Mouse (Mus musculus) testis, adult 2 months (tissue): ENCODE data around the gene Lmna. TPM values are rescaled to one million over a fixed set of nuclear protein-coding genes. Genes with fewer than 3 reads are reported as not detected.

Experiments
- H3K27ac ChIP-seq: fragments of 200-500 bp; 2 replicates; pipeline ENCODE4 v1.5.1; 2012; ENCODE audit warnings: low read depth, low read length; ENCODE audit not compliant: control insufficient read depth, insufficient read depth
- H3K27me3 ChIP-seq: fragments of 200-500 bp; 2 replicates; pipeline ENCODE4 v1.6.1; 2012; ENCODE audit warnings: mild to moderate bottlenecking, low read length, moderate library complexity; ENCODE audit not compliant: control insufficient read depth, insufficient read depth
- H3K36me3 ChIP-seq: fragments of 200-500 bp; 2 replicates; pipeline ENCODE4 v1.6.1; 2012; ENCODE audit warnings: mild to moderate bottlenecking, low read length; ENCODE audit not compliant: control insufficient read depth, insufficient read depth
- H3K4me1 ChIP-seq: fragments of 200-500 bp; 2 replicates; pipeline ENCODE4 v1.6.1; 2012; ENCODE audit warnings: low read length; ENCODE audit not compliant: control insufficient read depth, insufficient read depth
- H3K4me3 ChIP-seq: fragments of 200-500 bp; 2 replicates; pipeline ENCODE4 v1.5.1; 2012; ENCODE audit warnings: low read depth, mild to moderate bottlenecking, low read length, moderate library complexity, mixed read lengths; ENCODE audit not compliant: control insufficient read depth
- CTCF ChIP-seq: fragments of 200-500 bp; IDR thresholded peaks from 2 replicates; pipeline ENCODE4 v1.5.1; 2012; ENCODE audit warnings: low read depth, mild to moderate bottlenecking, inconsistent platforms, low read length, moderate library complexity; ENCODE audit not compliant: control insufficient read depth, insufficient read depth, insufficient replicate concordance
- POLR2A ChIP-seq: fragments of 200-500 bp; IDR thresholded peaks from 2 replicates; pipeline ENCODE4 v1.6.1; 2012; ENCODE audit warnings: low read depth, mild to moderate bottlenecking, inconsistent platforms, low read length, moderate library complexity; ENCODE audit not compliant: control insufficient read depth
- polyA plus RNA-seq: library from polyadenylated mRNA; depleted of rRNA; stranded (reverse); fragments of >200 nt; gene quantifications from 2 replicates; pipeline ENCODE4 v1.2.3, GENCODE M21; 2012

Lmna gene
- polyA plus RNA-seq, 1 experiment = 14.4 TPM

GRCm38 (mm10) chr3:88502641-88503504 is 6.9 kb downstream of the Lmna start:
- Histone ChIP-seq H3K4me3 (peak overlapping the region; percentile 60), H3K27me3 (no peaks in the 10 kb centered on the region), H3K36me3 (no peaks in the 10 kb centered on the region), H3K27ac (peak overlapping the region; percentile 23; the same call in 1 of the 2 replicates), H3K4me1 (peaks cover 18% of the 10 kb centered on the region)
- peak; percentile 69; the same call in 1 of the 2 replicates for TF ChIP-seq POLR2A
- TF ChIP-seq CTCF = no peak

DNA sequence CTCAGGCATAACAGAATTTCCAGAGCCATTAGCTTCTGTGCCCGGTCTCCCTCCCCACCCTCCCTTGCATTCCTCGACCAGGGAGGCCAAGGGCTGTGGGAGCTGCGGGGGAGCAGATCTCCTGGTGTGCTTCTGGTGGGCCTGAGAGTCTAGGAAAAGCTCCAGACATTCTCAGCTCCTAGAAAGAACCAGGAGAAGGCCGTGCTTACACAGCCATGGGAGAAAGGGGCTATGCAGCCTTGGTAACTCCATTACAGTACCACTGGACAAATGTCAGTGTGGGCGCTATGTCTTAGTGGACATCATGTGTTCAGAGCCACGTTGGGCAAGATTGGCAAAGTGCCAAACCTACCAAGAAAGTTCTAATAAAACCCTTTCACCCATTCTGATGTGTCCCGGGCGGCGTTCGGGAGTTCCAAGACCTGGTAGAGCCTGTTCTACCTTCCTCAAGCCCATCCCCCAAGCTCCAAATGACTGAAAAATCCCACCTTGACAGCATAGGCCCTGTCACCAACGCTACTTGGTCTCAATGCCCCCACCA is 7.7 kb downstream of the Lmna start:
- peak overlapping the region; percentile 60 for H3K4me3 ChIP-seq
- H3K36me3 ChIP-seq = no peaks in the 10 kb centered on the region
- no peak for TF ChIP-seq POLR2A
- no peak for TF ChIP-seq CTCF
- H3K27ac ChIP-seq = peak overlapping the region; percentile 26; the same call in 1 of the 2 replicates
- H3K4me1 ChIP-seq = peaks cover 18% of the 10 kb centered on the region
- no peaks in the 10 kb centered on the region for H3K27me3 ChIP-seq

GRCm38 (mm10) chr3:88501366-88502030 is 8.3 kb downstream of the Lmna start:
- H3K27ac ChIP-seq = no peak overlapping the region
- peaks cover 18% of the 10 kb centered on the region for H3K4me1 ChIP-seq
- H3K4me3 ChIP-seq = no peak overlapping the region
- TF ChIP-seq CTCF (no peak), POLR2A (no peak)
- H3K36me3 ChIP-seq = no peaks in the 10 kb centered on the region
- H3K27me3 ChIP-seq = no peaks in the 10 kb centered on the region

DNA sequence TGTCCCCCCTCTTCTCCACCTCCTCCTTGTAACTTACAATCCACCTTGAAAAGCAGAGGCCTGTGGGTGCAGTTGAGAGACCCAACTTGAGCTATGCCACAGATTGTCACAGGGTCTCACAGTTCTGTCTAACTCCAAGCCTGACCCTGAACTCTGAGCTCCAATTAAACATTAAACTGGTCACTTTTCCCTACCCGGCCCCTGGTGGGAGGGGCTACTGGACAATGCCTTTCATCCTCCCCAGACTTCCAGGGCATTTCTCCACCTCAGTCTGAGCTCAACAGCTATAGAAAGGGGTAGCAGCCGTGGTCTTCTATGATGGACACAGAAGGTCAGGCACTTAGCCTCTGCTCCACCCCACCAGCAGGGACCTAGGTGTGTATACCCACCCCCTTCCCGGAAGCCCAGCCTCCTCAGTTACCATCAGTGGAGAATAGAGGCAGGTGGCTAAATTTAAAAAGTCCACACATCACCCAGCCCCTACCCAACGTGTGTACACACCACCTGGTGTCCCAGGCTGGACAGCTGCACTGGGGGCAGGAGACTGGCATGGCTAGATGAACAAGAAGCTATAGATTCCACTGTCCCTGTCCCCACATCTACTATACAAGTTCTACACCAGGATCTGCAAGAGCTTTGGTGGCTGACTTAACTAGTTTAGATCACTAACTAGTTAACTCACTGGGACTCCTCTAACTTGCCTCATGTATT is 8.9 kb downstream of the Lmna start:
- Histone ChIP-seq H3K4me3 (no peak overlapping the region), H3K27me3 (no peaks in the 10 kb centered on the region), H3K4me1 (peaks cover 18% of the 10 kb centered on the region), H3K27ac (no peak overlapping the region), H3K36me3 (no peaks in the 10 kb centered on the region)
- no peak for TF ChIP-seq CTCF
- TF ChIP-seq POLR2A = no peak

GRCm38 (mm10) chr3:88500087-88500486 is 9.7 kb downstream of the Lmna start:
- Histone ChIP-seq H3K36me3 (no peaks in the 10 kb centered on the region), H3K27ac (no peak overlapping the region), H3K4me1 (peaks cover 15% of the 10 kb centered on the region), H3K27me3 (no peaks in the 10 kb centered on the region), H3K4me3 (no peak overlapping the region)
- no peak for TF ChIP-seq CTCF
- no peak for TF ChIP-seq POLR2A

GRCm38 (mm10) chr3:88499580-88499979 is 10.2 kb downstream of the Lmna start:
- Histone ChIP-seq H3K4me1 (peaks cover 18% of the 10 kb centered on the region), H3K27me3 (no peaks in the 10 kb centered on the region)
- TF ChIP-seq POLR2A (no peak), CTCF (no peak)

More at GRCm38 (mm10) chr3:88499580-88499979, 10.2 kb downstream of the Lmna start:
- H3K4me3 ChIP-seq = no peak overlapping the region
- no peak overlapping the region for H3K27ac ChIP-seq
- no peaks in the 10 kb centered on the region for H3K36me3 ChIP-seq
